Mouse (Mus musculus) frontal cortex, adult 2 months (tissue): ENCODE measurements around the gene Olfr203. TPM values are rescaled to one million over a fixed set of nuclear protein-coding genes. Genes with fewer than 3 reads are reported as not detected.
"Not testable (repeated sequence)": the region's sequence is repeated elsewhere in the genome, so short reads cannot be mapped to it uniquely, and the experiment has no call there.

ENCODE experiments used
- DNase-seq, 2 experiments: peaks; one replicate each; pipeline ENCODE4 v3.0.0; 2022; ENCODE audit warnings: low spot score in 1 of 2; ENCODE audit errors: extremely low spot score in 1 of 2
- polyA plus RNA-seq: library from polyadenylated mRNA; depleted of rRNA; stranded (reverse); fragments of >200 nt; gene quantifications from 2 replicates; pipeline ENCODE4 v1.2.3, GENCODE M21; 2012; rRNA removed

Olfr203 gene
- polyA plus RNA-seq: not detected in 2 replicates

DNA sequence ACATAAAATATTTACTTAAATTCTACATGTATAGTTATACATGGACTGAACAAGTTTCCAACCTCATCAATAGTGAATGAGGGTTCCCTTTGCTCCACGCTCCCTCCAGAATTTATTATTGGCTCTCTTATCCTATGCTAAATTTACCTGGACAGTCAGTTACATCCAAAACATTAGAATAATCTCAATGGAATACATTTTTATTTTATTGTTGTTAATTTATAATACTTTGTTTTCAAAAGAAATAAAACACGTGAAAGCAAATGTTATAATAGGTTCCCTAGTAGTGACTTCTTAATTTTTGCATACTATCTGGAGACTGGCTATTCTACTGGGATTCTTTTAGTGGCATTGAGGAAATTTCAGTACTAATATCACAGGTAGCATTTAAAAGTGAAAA, at the start of gene Olfr203:
TSS of gene Olfr203 (plus strand) at position 301 of the 400 bp plus-strand sequence.
- no peak for DNase-seq

DNA sequence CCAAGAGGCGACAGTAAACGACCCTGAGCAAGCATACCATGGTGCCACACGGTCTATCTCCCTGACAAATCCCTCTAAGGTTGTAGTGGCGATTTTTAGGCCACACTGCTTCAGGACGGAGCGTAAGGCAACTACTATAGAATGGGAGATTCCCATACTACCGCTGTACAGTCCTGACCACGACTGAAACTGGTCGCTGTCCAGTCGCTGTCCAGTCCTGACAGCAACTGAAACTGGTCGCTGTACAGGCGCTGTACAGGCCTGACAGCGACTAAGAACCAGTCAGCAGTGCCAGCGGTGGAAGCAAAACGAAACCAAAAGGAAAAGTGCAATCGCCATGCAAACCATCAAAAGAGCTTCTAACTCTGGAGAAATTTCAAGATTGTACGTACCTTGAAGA, 49.0 kb upstream of the Olfr203 start:
- no peak for DNase-seq

- DNase-seq: not testable (repeated sequence)
Measured at GRCm38 (mm10) chr16:59269097-59269496, 29.6 kb upstream of the Olfr203 start.

DNA sequence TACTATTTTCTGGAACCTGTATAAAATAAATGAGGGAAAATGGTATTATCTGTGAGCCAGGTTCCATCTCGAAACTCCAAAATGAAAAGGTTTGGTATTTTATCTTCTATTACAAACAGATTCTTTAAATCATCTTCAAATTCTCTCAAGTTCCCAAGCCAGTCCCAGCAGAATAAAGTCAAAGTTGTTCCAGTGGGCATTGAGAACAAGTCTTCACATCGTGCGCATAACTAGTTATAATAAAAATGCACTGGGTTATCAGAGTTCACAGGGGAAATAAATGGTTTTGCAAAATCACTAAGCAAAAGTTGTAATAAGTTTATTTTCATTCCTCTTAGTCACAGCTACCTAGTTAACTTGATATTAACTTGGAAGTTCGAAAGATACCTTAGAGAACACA, 26.1 kb upstream of the Olfr203 start, which contains the start of gene Olfr201:
TSS of gene Olfr201 (minus strand) at position 101 of the 400 bp plus-strand sequence.
- DNase-seq: not testable (repeated sequence)

DNA sequence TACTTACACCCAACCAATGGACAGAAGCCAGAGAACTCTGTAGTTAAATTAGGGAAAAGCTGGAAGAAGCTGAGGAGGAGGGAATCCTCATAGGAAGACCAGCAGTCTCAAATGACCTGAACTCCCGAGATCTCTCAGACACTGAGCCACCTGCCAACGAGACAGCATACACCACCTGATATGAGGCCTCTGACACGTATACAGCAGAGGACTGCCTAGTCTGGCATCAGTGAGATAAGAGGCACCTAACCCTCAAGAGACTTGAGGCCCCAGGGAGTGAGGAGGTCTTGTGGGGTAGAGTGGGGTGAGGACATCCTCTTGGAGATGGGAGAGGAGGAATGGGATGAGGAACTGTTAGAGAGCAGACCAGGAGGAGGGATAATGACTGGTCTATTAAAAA, 18.1 kb upstream of the Olfr203 start:
- no peak for DNase-seq

DNA sequence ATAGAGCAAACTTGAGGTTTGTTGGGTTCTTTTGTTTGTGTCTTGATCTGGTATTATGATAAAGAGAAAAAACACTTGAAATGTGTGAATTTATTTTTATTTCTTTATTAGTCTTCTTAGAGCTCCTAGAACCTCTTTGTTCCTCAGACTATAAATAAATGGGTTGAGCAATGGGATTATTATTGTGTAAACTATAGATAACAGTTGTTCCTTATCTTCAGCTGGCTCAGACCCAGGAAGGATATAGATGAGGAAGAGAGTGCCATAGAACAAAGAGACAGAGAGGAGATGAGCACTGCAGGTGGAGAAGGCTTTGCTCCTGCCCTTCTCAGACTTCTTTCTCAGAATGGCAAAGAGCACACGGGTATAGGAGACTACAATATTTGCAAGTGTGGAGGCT, 15.2 kb upstream of the Olfr203 start:
- no peak for DNase-seq

GRCm38 (mm10) chr16:59286693-59287092, 12.0 kb upstream of the Olfr203 start, which contains the start of gene Olfr202:
Olfr202 (minus strand) TSS chr16:59286793.
- DNase-seq: no peak

- DNase-seq: not testable (repeated sequence)
Measured at GRCm38 (mm10) chr16:59287576-59287975, 11.1 kb upstream of the Olfr203 start.

- no peak for DNase-seq
Measured at GRCm38 (mm10) chr16:59318148-59318547, 19.5 kb downstream of the Olfr203 start, which contains the start of gene Olfr204. Olfr204 (minus strand) TSS chr16:59318248.

DNA sequence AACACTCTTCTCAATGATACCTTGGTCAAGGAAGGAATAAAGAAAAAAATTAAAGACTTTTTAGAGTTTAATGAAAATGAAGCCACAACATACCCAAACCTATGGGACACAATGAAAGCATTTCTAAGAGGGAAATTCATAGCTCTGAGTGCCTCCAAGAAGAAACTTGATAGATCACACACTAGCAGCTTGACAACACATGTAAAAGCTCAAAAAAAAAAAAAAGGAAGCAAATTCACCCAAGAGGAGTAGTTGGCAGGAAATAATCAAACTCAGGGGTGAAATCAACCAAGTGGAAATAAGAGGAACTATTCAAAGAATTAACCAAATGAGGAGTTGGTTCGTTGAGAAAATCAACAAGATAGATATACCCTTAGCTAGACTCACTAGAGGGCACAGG, 24.6 kb downstream of the Olfr203 start:
- DNase-seq: not testable (repeated sequence)

DNA sequence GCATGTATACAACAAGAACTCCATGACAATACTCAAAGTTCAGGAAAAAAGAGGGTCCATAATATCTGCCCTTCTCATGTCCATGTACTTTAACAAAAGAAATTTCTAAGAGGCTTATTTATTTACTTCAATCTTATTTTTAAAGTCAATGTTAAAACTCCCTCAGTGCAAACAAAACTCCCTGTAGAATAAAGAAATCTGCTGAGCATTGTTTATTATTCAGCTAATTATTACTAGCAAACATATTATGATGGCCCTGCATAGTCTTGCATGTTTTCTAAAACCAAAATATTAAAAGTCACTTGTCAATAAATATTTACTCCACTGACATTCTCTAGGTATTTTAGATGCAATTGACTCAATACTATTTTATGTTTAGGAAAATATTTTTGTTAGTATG, 32.4 kb downstream of the Olfr203 start, which contains the start of gene Olfr205:
TSS of gene Olfr205 (minus strand) at position 101 of the 400 bp plus-strand sequence.
- DNase-seq: no peak

GRCm38 (mm10) chr16:59349146-59349545, 50.5 kb downstream of the Olfr203 start, which contains the start of gene Olfr206:
Olfr206 (minus strand) TSS chr16:59349246.
- no peak for DNase-seq

Other genes with a start within 250 kb of the Olfr203 start
- gene Olfr190, start 220.9 kb upstream of the Olfr203 start, polyA plus RNA-seq: not detected in 2 replicates
- gene Olfr191, start 209.1 kb upstream of the Olfr203 start, polyA plus RNA-seq: not detected in 2 replicates
- gene Olfr193, start 187.0 kb upstream of the Olfr203 start, polyA plus RNA-seq: not detected in 2 replicates
- gene Olfr194, start 177.8 kb upstream of the Olfr203 start, polyA plus RNA-seq: not detected in 2 replicates
- gene Olfr195, start 151.8 kb upstream of the Olfr203 start, polyA plus RNA-seq: not detected in 2 replicates
- gene Olfr196, start 128.4 kb upstream of the Olfr203 start, polyA plus RNA-seq: not detected in 2 replicates
- not detected in 2 replicates for gene Olfr198, start 95.3 kb upstream of the Olfr203 start, polyA plus RNA-seq
- gene Olfr199, start 79.1 kb upstream of the Olfr203 start, polyA plus RNA-seq: not detected in 2 replicates
- not detected in 2 replicates for gene Olfr201, start 26.2 kb upstream of the Olfr203 start, polyA plus RNA-seq
- gene Olfr202, start 12.1 kb upstream of the Olfr203 start, polyA plus RNA-seq: not detected in 2 replicates
- gene Olfr204, start 19.4 kb downstream of the Olfr203 start, polyA plus RNA-seq: not detected in 2 replicates
- not detected in 2 replicates for gene Olfr205, start 32.3 kb downstream of the Olfr203 start, polyA plus RNA-seq
- not detected in 2 replicates for gene Olfr206, start 50.4 kb downstream of the Olfr203 start, polyA plus RNA-seq
- gene Olfr209, start 65.1 kb downstream of the Olfr203 start, polyA plus RNA-seq: 0.20 and 0.50 TPM in 2 replicates
- 0.04 TPM in 2 replicates for gene Gabrr3, start 108.5 kb downstream of the Olfr203 start, polyA plus RNA-seq
- gene Riox2, start 172.9 kb downstream of the Olfr203 start, polyA plus RNA-seq: 8.0 and 9.9 TPM in 2 replicates